Mouse (Mus musculus): ENCODE measurements around the gene Nt5c3b. TPM values are rescaled to one million over a fixed set of nuclear protein-coding genes. Genes with fewer than 3 reads are reported as not detected.

Gene Nt5c3b
- polyA plus RNA-seq (2015; fragmentation: Nextera tagmentation; extraction: Ambion mirVana) = 104 and 110 TPM in 2 replicates

DNA sequence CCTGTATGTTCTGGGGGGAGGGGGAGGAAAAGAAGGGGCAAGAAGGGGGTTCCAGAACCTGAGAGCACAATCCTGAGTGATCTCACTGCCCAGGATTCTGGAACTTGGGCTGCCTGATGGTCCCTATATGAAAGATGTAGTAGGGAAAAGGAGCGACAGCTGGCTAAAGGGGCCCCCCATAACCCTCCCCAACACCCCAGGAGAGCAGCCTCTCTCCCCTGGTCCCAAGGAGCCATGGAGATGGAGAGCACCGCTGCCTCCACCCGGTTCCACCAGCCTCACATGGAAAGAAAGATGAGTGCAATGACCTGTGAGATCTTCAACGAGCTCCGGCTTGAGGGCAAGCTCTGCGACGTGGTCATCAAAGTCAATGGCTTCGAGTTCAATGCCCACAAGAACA, at the start of gene Nt5c3b, which contains the start of gene Klhl10:
Gene Nt5c3b (minus strand): TSS at position 12 of the 400 bp plus-strand sequence.
Gene Klhl10 (plus strand): TSS at position 121 of the 400 bp plus-strand sequence.
- 87% methylated on average over 8 of the region's 8 CpGs for WGBS
- ATAC-seq (ENCODE audit: extremely low read depth, insufficient number of reproducible peaks, low FRiP score, low TSS enrichment) = no peak
- Histone ChIP-seq H3K9ac (peak within 1 kb of the TSS; percentile 95), H3K9me3 (no peaks in the 10 kb centered on the region), H3K4me3 (peak within 1 kb of the TSS; percentile 91), H3K27ac (replicated peaks) (peak within 1 kb of the TSS; percentile 67), H3K27me3 (replicated peaks) (no peaks in the 10 kb centered on the region), H3K36me3 (peaks cover 26% of the 10 kb centered on the region), H3K4me2 (peak within 1 kb of the TSS; percentile 71), H3K4me1 (peaks cover 20% of the 10 kb centered on the region)

DNA sequence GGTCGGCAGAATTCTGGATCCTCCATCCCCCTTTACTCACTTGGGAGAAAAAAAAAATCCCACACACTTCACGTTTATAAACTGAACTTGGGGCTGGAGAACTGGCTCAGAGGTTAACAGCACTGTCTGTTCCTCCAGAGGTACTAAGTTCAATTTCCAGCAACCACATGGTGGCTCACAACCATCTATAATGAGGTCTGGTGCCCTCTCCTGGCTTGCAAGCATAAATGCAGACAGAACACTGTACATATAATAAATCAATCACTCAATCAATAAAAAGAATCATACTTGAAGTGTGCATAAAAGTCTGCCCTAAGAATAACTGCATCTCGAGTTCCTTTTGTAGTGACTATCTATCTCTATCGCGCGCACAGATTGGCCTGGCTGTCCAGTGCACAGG, 49.3 kb upstream of the Nt5c3b start:
- Histone ChIP-seq H3K4me1 (no peaks in the 10 kb centered on the region), H3K9me3 (no peaks in the 10 kb centered on the region), H3K4me3 (no peak overlapping the region), H3K27me3 (replicated peaks) (no peaks in the 10 kb centered on the region), H3K4me2 (no peak overlapping the region), H3K36me3 (peaks cover 98% of the 10 kb centered on the region), H3K9ac (no peak overlapping the region), H3K27ac (replicated peaks) (no peak overlapping the region)
- 90% methylated on average over 6 of the region's 6 CpGs for WGBS
- no peak for ATAC-seq (ENCODE audit: extremely low read depth, insufficient number of reproducible peaks, low FRiP score, low TSS enrichment)

DNA sequence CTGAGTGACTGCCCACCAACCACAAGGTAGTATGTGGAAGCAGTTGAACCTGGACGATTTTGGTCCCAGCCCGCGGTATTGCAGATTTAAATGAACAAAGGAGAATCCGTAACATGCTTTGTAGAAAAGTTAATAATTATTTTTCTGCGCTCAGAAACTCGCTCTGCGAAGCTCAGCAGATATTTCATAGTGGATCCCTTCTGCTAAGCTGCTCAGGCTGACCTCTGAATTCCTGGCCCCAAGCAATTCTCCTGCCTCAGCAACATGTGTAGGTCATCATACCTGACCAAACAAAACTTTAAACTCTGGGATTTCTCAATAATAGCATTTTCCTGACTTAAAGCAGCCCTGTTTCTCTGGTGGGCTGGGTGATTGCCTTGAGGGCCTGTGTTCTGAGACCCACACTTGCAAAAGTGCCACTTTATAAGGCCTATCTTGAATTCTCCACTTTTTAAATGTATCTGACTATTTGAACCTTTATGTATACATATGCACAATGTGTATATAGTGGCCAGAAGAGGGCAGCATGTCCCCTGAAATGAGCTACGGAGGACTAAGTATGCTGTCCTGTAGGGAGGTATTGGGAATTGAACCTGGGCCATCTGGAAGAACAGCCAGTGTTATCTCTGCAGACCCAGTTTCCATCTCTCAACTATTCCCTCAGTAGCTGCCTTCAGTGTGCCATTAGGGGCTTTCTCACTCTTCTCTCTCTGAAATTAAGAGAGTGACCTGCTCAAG, 44.4 kb upstream of the Nt5c3b start:
- WGBS = 85% methylated on average over 8 of the region's 8 CpGs
- no peak for ATAC-seq (ENCODE audit: extremely low read depth, insufficient number of reproducible peaks, low FRiP score, low TSS enrichment)
- H3K36me3 ChIP-seq = peaks cover 100% of the 10 kb centered on the region

DNA sequence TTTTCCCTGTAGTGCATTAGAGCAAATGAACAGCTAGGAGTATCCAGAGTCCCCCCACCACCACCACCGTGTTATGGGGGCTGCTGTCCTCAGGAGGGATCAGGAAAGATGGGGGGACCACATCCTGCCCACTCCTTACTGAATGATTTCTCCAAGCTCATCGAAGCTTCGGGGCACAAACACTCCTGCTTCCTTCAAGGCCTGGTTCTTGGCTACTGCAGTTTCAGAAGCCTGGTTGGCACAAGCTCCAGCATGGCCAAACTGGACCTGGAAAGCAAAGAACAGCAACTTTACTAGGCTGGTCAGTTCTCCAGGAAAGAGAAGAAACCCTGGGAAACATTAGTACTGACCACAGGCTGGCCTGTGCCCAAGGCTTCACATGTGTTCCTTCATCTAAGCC, 42.9 kb upstream of the Nt5c3b start:
- H3K4me2 ChIP-seq = no peak overlapping the region
- no peaks in the 10 kb centered on the region for H3K27me3 ChIP-seq (replicated peaks)
- H3K9ac ChIP-seq = no peak overlapping the region
- peaks cover 100% of the 10 kb centered on the region for H3K36me3 ChIP-seq
- H3K4me1 ChIP-seq = no peaks in the 10 kb centered on the region
- H3K9me3 ChIP-seq = no peaks in the 10 kb centered on the region
- no peak overlapping the region for H3K27ac ChIP-seq (replicated peaks)
- ATAC-seq (ENCODE audit: extremely low read depth, insufficient number of reproducible peaks, low FRiP score, low TSS enrichment) = no peak
- no peak overlapping the region for H3K4me3 ChIP-seq
- 90% methylated on average over 3 of the region's 3 CpGs for WGBS

More for the DNA sequence above, 44.4 kb upstream of the Nt5c3b start:
- no peaks in the 10 kb centered on the region for H3K4me1 ChIP-seq
- H3K4me2 ChIP-seq = no peak overlapping the region
- no peaks in the 10 kb centered on the region for H3K9me3 ChIP-seq
- H3K27ac ChIP-seq (replicated peaks) = no peak overlapping the region
- H3K4me3 ChIP-seq = no peak overlapping the region
- no peaks in the 10 kb centered on the region for H3K27me3 ChIP-seq (replicated peaks)
- H3K9ac ChIP-seq = no peak overlapping the region

DNA sequence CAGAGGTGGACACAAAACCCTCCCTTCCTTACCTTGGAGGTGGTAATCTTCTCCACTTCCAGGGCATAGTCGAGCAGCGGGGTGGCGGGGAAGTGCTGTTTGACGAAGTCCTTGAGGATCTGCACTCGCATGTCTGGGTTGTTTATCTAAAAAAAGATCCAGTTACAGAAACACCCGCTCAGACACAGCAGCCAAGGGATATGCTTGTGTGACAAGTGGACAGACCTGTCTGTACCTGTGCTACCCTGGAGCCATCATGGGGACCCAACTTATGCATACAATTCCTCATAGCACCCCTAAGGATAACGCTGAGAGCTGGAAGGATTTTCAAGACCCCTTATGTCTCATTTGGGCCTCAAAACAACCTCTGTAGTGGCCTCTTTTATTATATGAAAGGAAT, 37.5 kb upstream of the Nt5c3b start:
- no peak for ATAC-seq (ENCODE audit: extremely low read depth, insufficient number of reproducible peaks, low FRiP score, low TSS enrichment)
- Histone ChIP-seq H3K4me3 (no peak overlapping the region), H3K27me3 (replicated peaks) (no peaks in the 10 kb centered on the region), H3K36me3 (peaks cover 82% of the 10 kb centered on the region), H3K9me3 (no peaks in the 10 kb centered on the region), H3K9ac (no peak overlapping the region), H3K27ac (replicated peaks) (no peak overlapping the region), H3K4me1 (no peaks in the 10 kb centered on the region), H3K4me2 (no peak overlapping the region)
- WGBS = 53% methylated on average over 7 of the region's 7 CpGs

DNA sequence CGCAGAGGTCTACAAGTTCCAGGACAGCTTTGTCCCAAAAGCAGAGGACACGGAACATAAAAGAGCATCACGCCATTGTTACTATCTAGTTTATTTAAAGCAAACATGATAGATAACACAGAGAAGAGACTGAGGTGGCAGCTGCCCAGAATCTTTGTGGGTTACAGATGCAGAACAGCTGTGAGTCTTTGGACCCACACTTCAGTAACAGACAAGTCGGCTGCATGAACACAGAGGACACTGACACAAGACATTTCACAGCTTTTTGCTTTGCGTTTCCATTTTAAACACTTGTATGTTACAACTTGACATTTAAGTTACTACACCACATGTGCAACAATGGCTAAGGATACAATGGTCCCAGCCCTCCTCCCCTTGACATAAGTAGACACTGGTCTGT, 34.7 kb upstream of the Nt5c3b start:
- Histone ChIP-seq H3K4me2 (no peak overlapping the region), H3K9me3 (no peaks in the 10 kb centered on the region), H3K27ac (replicated peaks) (no peak overlapping the region), H3K4me1 (peaks cover 7% of the 10 kb centered on the region), H3K27me3 (replicated peaks) (no peaks in the 10 kb centered on the region), H3K4me3 (no peak overlapping the region), H3K9ac (no peak overlapping the region), H3K36me3 (peaks cover 54% of the 10 kb centered on the region)
- WGBS = 84% methylated on average over 5 of the region's 5 CpGs
- no peak for ATAC-seq (ENCODE audit: extremely low read depth, insufficient number of reproducible peaks, low FRiP score, low TSS enrichment)

DNA sequence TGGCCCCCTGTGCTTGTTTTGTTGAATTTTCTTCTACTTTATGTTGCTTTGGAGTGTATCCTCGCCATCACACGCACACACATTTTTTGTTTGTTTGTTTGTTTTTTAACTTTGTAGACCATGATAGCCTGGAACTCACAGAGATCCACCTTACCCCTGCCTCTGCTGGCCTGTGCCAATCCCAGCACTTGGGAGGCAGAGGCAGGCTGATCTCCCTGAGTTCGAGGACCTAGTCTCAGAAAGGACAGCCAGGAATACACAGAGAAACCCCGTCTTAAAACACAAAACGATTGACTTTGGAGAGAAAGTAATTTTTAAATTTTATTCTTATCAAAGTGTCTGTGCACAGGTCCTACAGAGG, 31.3 kb upstream of the Nt5c3b start:
- H3K27ac ChIP-seq (replicated peaks) = peak overlapping the region; percentile 81; the same call in 1 of the 2 replicates
- 31% methylated on average over 5 of the region's 5 CpGs for WGBS

DNA sequence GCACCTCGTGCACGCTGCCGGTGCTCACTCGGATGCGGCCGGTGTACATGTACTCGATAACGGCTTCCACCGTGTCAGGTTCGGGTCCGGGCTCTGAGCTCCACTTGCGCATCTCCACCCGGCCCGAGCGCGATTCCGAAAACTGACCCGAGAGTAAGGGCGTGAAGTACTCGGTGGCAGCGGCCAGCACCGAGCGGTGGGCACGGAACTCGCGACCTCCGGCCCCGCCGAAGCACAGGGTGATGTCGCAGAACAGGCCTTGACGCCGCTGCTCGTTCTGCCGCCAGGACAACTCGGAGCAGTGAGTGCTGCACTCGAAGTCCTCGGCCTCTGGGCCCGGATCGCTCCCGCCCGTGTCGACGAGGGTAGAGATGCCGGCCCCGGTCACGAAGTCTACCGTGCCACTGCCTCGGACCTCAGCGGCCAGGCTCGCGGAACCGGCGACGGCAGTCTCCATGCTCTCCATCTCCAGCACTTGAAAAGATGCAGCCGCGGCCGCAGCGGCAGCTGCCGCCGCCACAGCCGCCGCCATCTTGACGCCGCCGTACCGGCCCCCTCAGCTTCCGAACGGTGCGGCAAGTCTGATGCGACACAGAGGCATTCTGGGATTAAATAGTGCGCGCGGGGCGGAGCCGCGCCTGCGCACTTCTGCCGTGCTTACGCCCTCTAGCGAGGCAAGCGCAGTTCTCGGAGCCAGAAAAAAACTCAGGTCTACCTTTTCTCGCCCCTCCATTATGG, 30.8 kb upstream of the Nt5c3b start, which contains the start of gene Klhl11:
Gene Klhl11 (minus strand): TSS at position 545 of the 738 bp plus-strand sequence.
- Histone ChIP-seq H3K9me3 (no peaks in the 10 kb centered on the region), H3K4me1 (peaks cover 25% of the 10 kb centered on the region), H3K4me3 (peak within 1 kb of the TSS; percentile 97), H3K27ac (replicated peaks) (peak within 1 kb of the TSS; percentile 81), H3K9ac (peak within 1 kb of the TSS; percentile 98), H3K4me2 (peak within 1 kb of the TSS; percentile 99), H3K27me3 (replicated peaks) (no peaks in the 10 kb centered on the region), H3K36me3 (peaks cover 25% of the 10 kb centered on the region)
- WGBS = under 1% methylated on average over 83 of the region's 83 CpGs
- ATAC-seq (ENCODE audit: extremely low read depth, insufficient number of reproducible peaks, low FRiP score, low TSS enrichment) = peak; percentile 76; the same call in 1 of the 2 replicates

More for the DNA sequence above, 31.3 kb upstream of the Nt5c3b start:
- ATAC-seq (ENCODE audit: extremely low read depth, insufficient number of reproducible peaks, low FRiP score, low TSS enrichment) = 0 out of 2 replicates have a peak, but pooled peaks have one; percentile 10
- peaks cover 25% of the 10 kb centered on the region for H3K4me1 ChIP-seq
- no peak overlapping the region for H3K9ac ChIP-seq
- H3K27me3 ChIP-seq (replicated peaks) = no peaks in the 10 kb centered on the region
- H3K4me2 ChIP-seq = peak overlapping the region; percentile 99
- H3K4me3 ChIP-seq = peak overlapping the region; percentile 97
- no peaks in the 10 kb centered on the region for H3K9me3 ChIP-seq
- H3K36me3 ChIP-seq = peaks cover 22% of the 10 kb centered on the region

GRCm38 (mm10) chr11:100471352-100472196, 30.0 kb upstream of the Nt5c3b start:
- peak overlapping the region; percentile 97 for H3K4me3 ChIP-seq
- H3K4me2 ChIP-seq = peak overlapping the region; percentile 99
- H3K27ac ChIP-seq (replicated peaks) = peak overlapping the region; percentile 81
- peaks cover 25% of the 10 kb centered on the region for H3K36me3 ChIP-seq
- no peaks in the 10 kb centered on the region for H3K9me3 ChIP-seq
- peak overlapping the region; percentile 98 for H3K9ac ChIP-seq
- H3K27me3 ChIP-seq (replicated peaks) = no peaks in the 10 kb centered on the region
- WGBS = 4% methylated on average over 30 of the region's 30 CpGs
- ATAC-seq (ENCODE audit: extremely low read depth, insufficient number of reproducible peaks, low FRiP score, low TSS enrichment) = no peak
- peaks cover 25% of the 10 kb centered on the region for H3K4me1 ChIP-seq

- H3K4me1 ChIP-seq = peaks cover 22% of the 10 kb centered on the region
- no peak overlapping the region for H3K9ac ChIP-seq
- H3K4me3 ChIP-seq = no peak overlapping the region
- H3K36me3 ChIP-seq = peaks cover 45% of the 10 kb centered on the region
- H3K27me3 ChIP-seq (replicated peaks) = no peaks in the 10 kb centered on the region
- 32% methylated on average over 1 of the region's 1 CpGs for WGBS
- no peaks in the 10 kb centered on the region for H3K9me3 ChIP-seq
- no peak overlapping the region for H3K4me2 ChIP-seq
- H3K27ac ChIP-seq (replicated peaks) = no peak overlapping the region
- no peak for ATAC-seq (ENCODE audit: extremely low read depth, insufficient number of reproducible peaks, low FRiP score, low TSS enrichment)
These were observed 24.2 kb upstream of the Nt5c3b start for GRCm38 (mm10) chr11:100465833-100466232.

All from heart, embryonic 13.5 days (tissue).